Mouse (Mus musculus): ENCODE results near the gene Zfp280b. TPM values are rescaled to one million over a fixed set of nuclear protein-coding genes. Genes with fewer than 3 reads are reported as not detected.
A peak's percentile ranks its signal among the peaks of the same experiment; 100 is the strongest.

Zfp280b gene
- total and polyA plus RNA-seq, 3 experiments, result 19.0 to 36.6 (median 24.4) TPM

DNA sequence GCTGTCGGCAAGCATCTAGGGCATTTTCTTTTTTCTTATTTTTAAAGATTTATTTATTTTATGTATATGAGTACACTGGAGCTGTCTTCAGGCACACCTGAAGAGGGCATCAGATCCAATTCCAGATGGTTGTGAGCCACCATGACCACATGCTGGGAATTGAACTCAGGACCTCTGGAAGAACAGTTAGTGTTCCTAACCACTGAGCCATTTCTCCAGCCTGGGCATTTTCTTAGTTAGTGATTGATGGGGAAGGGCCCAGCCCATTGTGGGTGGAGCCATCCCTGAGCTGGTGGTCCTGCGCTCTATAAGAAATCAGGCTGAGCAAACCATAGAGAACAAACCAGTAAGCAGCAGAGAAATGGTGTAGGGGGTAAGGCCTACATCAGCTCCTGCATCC is 29.2 kb upstream of the Zfp280b start:
- Histone ChIP-seq H3K27me3 (replicated peaks) (no peaks in the 10 kb centered on the region), H3K36me3 (replicated peaks in 1 of 2; ENCODE audit: control insufficient read depth in 1 of 2, insufficient read depth in 1 of 2, low read length in 1 of 2) (no peaks in the 10 kb centered on the region), H3K4me1 (ENCODE audit: control insufficient read depth in 1 of 2, insufficient read depth in 2 of 2) (peaks cover 19 to 31% of the 10 kb centered on the region in 2 experiments), H3K27ac (ENCODE audit: insufficient read depth, low read depth) (no peak overlapping the region), H3K79me2 (replicated peaks; ENCODE audit: control insufficient read depth, extremely low read depth, insufficient read depth, poor library complexity, severe bottlenecking) (no peaks in the 10 kb centered on the region), H3K4me3 (replicated peaks in 1 of 3; ENCODE audit: low read depth in 2 of 3, low read length in 2 of 3, poor library complexity in 1 of 3) (no peak overlapping the region), H3K9me3 (replicated peaks; ENCODE audit: low read length) (no peaks in the 10 kb centered on the region), H3K9ac (ENCODE audit: insufficient read depth, low read depth) (no peak overlapping the region), H3K4me2 (ENCODE audit: insufficient read depth, low read depth, poor library complexity, severe bottlenecking) (no peak overlapping the region)
- DNase-seq (ENCODE audit: extremely low read depth), result no peak
- no peak for TF ChIP-seq RAD21 (IDR thresholded peaks at IDR 0.05; ENCODE audit: low read depth, low read length)
- no peak for TF ChIP-seq MXI1 (IDR thresholded peaks at IDR 0.05; ENCODE audit: low read depth, low read length)
- no peak for TF ChIP-seq POLR2A (IDR thresholded peaks at IDR 0.05; ENCODE audit: low read depth, low read length)
- dilution Hi-C loops (cut with MboI; ENCODE audit: extremely low pct_ligation_motif_present, extremely low pct_unique_long_range_greater_than_20kb, low sequenced_read_pairs) (no loop called here), in situ Hi-C loops (cut with MboI; ENCODE audit: low pct_ligation_motif_present, low pct_unique_long_range_greater_than_20kb, low sequenced_read_pairs) (no loop called here)

DNA sequence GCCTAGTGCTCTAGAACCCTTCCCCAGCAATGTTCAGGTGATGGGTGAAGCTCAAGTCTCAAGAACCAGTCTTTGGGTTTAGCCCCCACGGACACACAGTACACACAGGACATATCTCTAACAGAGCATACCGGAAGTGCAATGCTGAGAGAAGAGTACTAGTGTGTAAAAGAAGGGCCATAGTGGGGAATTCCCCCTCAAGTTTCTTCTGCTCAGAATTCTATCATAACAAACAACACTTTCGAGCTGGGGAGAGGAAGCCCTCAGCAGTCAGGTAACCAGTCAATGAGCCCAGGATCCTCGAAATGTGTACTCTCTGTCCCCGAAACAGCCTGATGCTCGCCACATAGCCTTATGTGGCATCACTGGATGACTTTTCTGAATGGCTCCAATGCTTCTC is 26.1 kb upstream of the Zfp280b start:
- no peaks in the 10 kb centered on the region for H3K9me3 ChIP-seq (replicated peaks; ENCODE audit: low read length)
- no peak overlapping the region for H3K4me3 ChIP-seq (replicated peaks in 1 of 3; ENCODE audit: low read depth in 2 of 3, low read length in 2 of 3, poor library complexity in 1 of 3)
- DNase-seq (ENCODE audit: extremely low read depth), result peak; percentile 66
- peaks cover 25 to 49% of the 10 kb centered on the region in 2 experiments for H3K4me1 ChIP-seq (ENCODE audit: control insufficient read depth in 1 of 2, insufficient read depth in 2 of 2)
- H3K27me3 ChIP-seq (replicated peaks), result no peaks in the 10 kb centered on the region
- dilution Hi-C loops (cut with MboI; ENCODE audit: extremely low pct_ligation_motif_present, extremely low pct_unique_long_range_greater_than_20kb, low sequenced_read_pairs), result no loop called here
- no peak overlapping the region for H3K9ac ChIP-seq (ENCODE audit: insufficient read depth, low read depth)
- no peaks in the 10 kb centered on the region for H3K79me2 ChIP-seq (replicated peaks; ENCODE audit: control insufficient read depth, extremely low read depth, insufficient read depth, poor library complexity, severe bottlenecking)
- no peaks in the 10 kb centered on the region for H3K36me3 ChIP-seq (replicated peaks in 1 of 2; ENCODE audit: control insufficient read depth in 1 of 2, insufficient read depth in 1 of 2, low read length in 1 of 2)
- H3K27ac ChIP-seq (ENCODE audit: insufficient read depth, low read depth), result peak overlapping the region; percentile 44
- H3K4me2 ChIP-seq (ENCODE audit: insufficient read depth, low read depth, poor library complexity, severe bottlenecking), result 0 out of 2 replicates have a peak overlapping the region, but pooled peaks have one; percentile 3
- TF ChIP-seq NRF1 (IDR thresholded peaks at IDR 0.05; ENCODE audit: low read depth, low read length) (no peak), EP300 (IDR thresholded peaks at IDR 0.05; ENCODE audit: low read length) (peak; percentile 58), MYC (IDR thresholded peaks at IDR 0.05; ENCODE audit: low read depth, low read length) (peak; percentile 37; the same call in 1 of the 2 replicates), UBTF (IDR thresholded peaks at IDR 0.05; ENCODE audit: low read depth, low read length) (0 out of 2 replicates have a peak, but pooled peaks have one; percentile 29), ELF1 (IDR thresholded peaks at IDR 0.05; ENCODE audit: low read depth, low read length) (peak; percentile 90), RAD21 (IDR thresholded peaks at IDR 0.05; ENCODE audit: low read depth, low read length) (no peak; the same call in 1 of the 2 replicates), MAFK (IDR thresholded peaks at IDR 0.05; ENCODE audit: insufficient replicate concordance, low read length) (no peak), TBP (conservative IDR thresholded peaks at IDR 0.05; ENCODE audit: low read depth, low read length) (peak; percentile 77; the same call in 1 of the 2 replicates), SIN3A (IDR thresholded peaks at IDR 0.05; ENCODE audit: low read length) (peak; percentile 32; the same call in 1 of the 2 replicates), USF2 (conservative IDR thresholded peaks at IDR 0.05; ENCODE audit: low read depth, low read length) (no peak), MEF2A (IDR thresholded peaks at IDR 0.05; ENCODE audit: borderline replicate concordance, low read depth, low read length) (0 out of 2 replicates have a peak, but pooled peaks have one; percentile 15), MAZ (IDR thresholded peaks at IDR 0.05; ENCODE audit: low read depth, low read length) (peak; percentile 48; the same call in 1 of the 2 replicates), ETS1 (conservative IDR thresholded peaks at IDR 0.05; ENCODE audit: low read depth, low read length) (peak; percentile 6; the same call in 1 of the 2 replicates), IRF4 (IDR thresholded peaks at IDR 0.05; ENCODE audit: low read depth, low read length) (peak; percentile 32; the same call in 1 of the 2 replicates), MXI1 (IDR thresholded peaks at IDR 0.05; ENCODE audit: low read depth, low read length) (peak; percentile 43; the same call in 1 of the 2 replicates), POLR2A (IDR thresholded peaks at IDR 0.05; ENCODE audit: low read depth, low read length) (peak; percentile 44; the same call in 1 of the 2 replicates)
- in situ Hi-C loops (cut with MboI; ENCODE audit: low pct_ligation_motif_present, low pct_unique_long_range_greater_than_20kb, low sequenced_read_pairs), result no loop called here

Data from CH12.LX (cell line).